Mouse (Mus musculus) liver, postnatal 0 days (tissue): ENCODE results near the gene Uvrag. TPM values are rescaled to one million over a fixed set of nuclear protein-coding genes. Genes with fewer than 3 reads are reported as not detected.

Experiments used
- ATAC-seq: fragments of 200-750 bp; cut with Nextera tagmentation; 2 replicates; pipeline ENCODE4 v1.8.0; 2017; ENCODE audit warnings: mild to moderate bottlenecking, moderate library complexity
- DNase-seq: peaks from one replicate; pipeline ENCODE4 v3.0.0-alpha.2; 2016
- H3K27ac ChIP-seq: fragments of 300-500 bp; sonication (generic); 2 replicates; pipeline ENCODE4 v1.5.1; 2014; ENCODE audit warnings: antibody characterized with exemption, moderate library complexity, mild to moderate bottlenecking, low read depth
- H3K27me3 ChIP-seq: fragments of 300-500 bp; sonication (generic); 2 replicates; pipeline ENCODE4 v1.6.1; 2014; ENCODE audit warnings: low read length, control low read depth, mixed read lengths; ENCODE audit not compliant: insufficient read depth
- H3K36me3 ChIP-seq: fragments of 300-500 bp; sonication (generic); replicated peaks from 2 replicates; pipeline ENCODE4 v1.6.1; 2014; ENCODE audit warnings: mild to moderate bottlenecking, control low read depth, low read length, moderate library complexity, mixed read lengths; ENCODE audit not compliant: insufficient read depth
- H3K4me1 ChIP-seq: fragments of 300-500 bp; sonication (generic); 2 replicates; pipeline ENCODE4 v1.6.1; 2014; ENCODE audit warnings: antibody characterized with exemption, mild to moderate bottlenecking, control low read depth; ENCODE audit not compliant: insufficient read depth
- H3K4me2 ChIP-seq: fragments of 300-500 bp; sonication (generic); 2 replicates; pipeline ENCODE4 v1.6.1; 2014; ENCODE audit warnings: low read depth, mild to moderate bottlenecking, low read length, moderate library complexity, mixed read lengths
- H3K4me3 ChIP-seq: fragments of 300-500 bp; sonication (generic); 2 replicates; pipeline ENCODE4 v1.5.1; 2014; ENCODE audit warnings: low read depth, low read length
- H3K9ac ChIP-seq: fragments of 300-500 bp; sonication (generic); replicated peaks from 2 replicates; pipeline ENCODE4 v1.6.1; 2014; ENCODE audit warnings: mild to moderate bottlenecking, moderate library complexity
- H3K9me3 ChIP-seq: fragments of 300-500 bp; sonication (generic); 2 replicates; pipeline ENCODE4 v1.6.1; 2016; ENCODE audit warnings: mild to moderate bottlenecking, control low read depth, low read length, mixed read lengths
- CTCF ChIP-seq: sonication (generic); IDR thresholded peaks from 2 replicates; pipeline ENCODE4 v1.5.1; 2016; ENCODE audit warnings: antibody characterized with exemption, low read depth
- EP300 ChIP-seq: IDR thresholded peaks from 2 replicates; pipeline ENCODE4 v1.6.1; 2016; ENCODE audit warnings: antibody characterized with exemption, low read depth, mild to moderate bottlenecking
- WGBS: fragments of 180-500 bp; shearing (Covaris S2); extraction: QIAGEN DNeasy Blood & Tissue Kit; methylation state at CpG from one replicate; pipeline ENCODE4 v1.1.7; 2014; ENCODE audit not compliant: insufficient replicate concordance; 5-methylcytosine and 5-hydroxymethylcytosine counted together
- polyA plus RNA-seq: library from polyadenylated mRNA; unstranded; fragments of >200 nt; fragmentation: Nextera tagmentation; extraction: Ambion mirVana; gene quantifications from 2 replicates; pipeline ENCODE4 v1.2.1, GENCODE M21; 2015

The Uvrag gene
- polyA plus RNA-seq, 1 experiment from 2014 or later, result 11.9 TPM

DNA sequence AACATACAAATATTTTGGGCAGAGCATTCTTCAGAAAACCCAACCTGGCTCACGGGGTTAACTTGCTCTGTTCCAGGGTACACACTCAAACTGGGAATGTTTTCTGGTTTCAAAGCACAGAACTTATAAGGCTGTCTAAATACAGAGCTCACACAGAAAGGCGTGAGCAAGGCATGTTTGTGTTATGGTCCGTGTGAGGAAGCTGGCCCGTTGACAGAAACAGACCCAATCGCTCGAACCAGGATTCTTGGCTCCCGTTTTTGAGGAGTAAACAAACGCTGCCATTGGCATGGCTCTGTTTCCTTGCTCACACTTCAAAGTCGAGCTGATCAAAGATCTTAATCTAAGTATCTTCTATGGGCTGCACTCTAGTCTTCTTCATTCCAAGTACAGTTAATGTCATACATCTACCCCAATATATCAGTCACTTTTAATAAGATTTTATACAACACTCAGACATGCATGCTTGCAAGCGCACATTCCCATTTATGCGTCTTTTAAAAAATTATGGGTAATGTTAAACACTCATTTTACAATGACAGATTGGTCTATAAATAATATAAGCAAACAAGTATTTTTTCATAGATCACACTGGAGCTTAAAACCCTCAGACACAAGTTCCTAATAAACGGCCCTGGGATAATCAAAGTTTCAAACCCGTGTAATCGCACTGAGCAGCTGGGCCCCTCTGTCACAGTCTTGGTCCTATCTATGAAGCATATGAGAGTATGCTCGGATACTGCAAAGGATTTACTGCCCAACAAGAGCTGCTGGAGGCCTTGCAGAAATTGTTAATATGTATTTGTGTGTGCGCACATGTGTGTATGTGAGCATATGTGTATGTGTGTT, 133.2 kb downstream of the Uvrag start:
- H3K4me3 ChIP-seq, result no peak overlapping the region
- no peaks in the 10 kb centered on the region for H3K4me1 ChIP-seq
- H3K4me2 ChIP-seq, result no peak overlapping the region
- no peaks in the 10 kb centered on the region for H3K27me3 ChIP-seq
- peaks cover 11% of the 10 kb centered on the region; the same call in 1 of the 2 replicates for H3K36me3 ChIP-seq
- no peaks in the 10 kb centered on the region for H3K9me3 ChIP-seq
- no peak for TF ChIP-seq EP300
- no peak for TF ChIP-seq CTCF
- no peak overlapping the region for H3K9ac ChIP-seq
- DNase-seq, result no peak
- ATAC-seq, result no peak
- WGBS, result 77% methylated on average over 16 of the region's 16 CpGs
- H3K27ac ChIP-seq, result no peak overlapping the region

DNA sequence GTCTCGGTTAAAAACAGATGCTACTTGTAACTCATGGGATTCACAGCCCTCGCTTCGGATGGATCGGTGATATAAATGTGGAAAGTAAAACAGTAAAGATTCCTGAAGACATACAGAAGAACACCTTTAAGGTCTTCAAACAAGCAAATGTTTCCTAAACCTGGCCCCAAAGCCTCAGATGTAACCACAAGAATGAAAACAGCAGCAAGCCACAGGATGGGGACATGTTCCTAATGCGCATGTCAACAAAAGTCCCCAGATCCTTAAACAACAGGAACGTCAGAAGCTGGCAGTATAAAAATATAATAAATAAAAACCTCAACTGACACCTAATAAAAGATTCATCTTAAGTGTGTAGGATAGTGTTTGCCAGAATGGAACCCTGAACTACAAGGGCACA, 137.7 kb downstream of the Uvrag start:
- WGBS, result 88% methylated on average over 6 of the region's 6 CpGs
- TF ChIP-seq CTCF (no peak), EP300 (no peak)
- DNase-seq, result no peak

GRCm38 (mm10) chr7:98998722-98999121, 142.2 kb downstream of the Uvrag start:
- Histone ChIP-seq H3K27me3 (no peaks in the 10 kb centered on the region), H3K9me3 (no peaks in the 10 kb centered on the region), H3K4me2 (no peak overlapping the region), H3K9ac (no peak overlapping the region), H3K27ac (no peak overlapping the region), H3K36me3 (peaks cover 11% of the 10 kb centered on the region; the same call in 1 of the 2 replicates), H3K4me3 (no peak overlapping the region), H3K4me1 (peaks cover 2% of the 10 kb centered on the region; the same call in 1 of the 2 replicates)
- DNase-seq (no peak), ATAC-seq (no peak)
- TF ChIP-seq CTCF, result no peak

More for the DNA sequence above, 137.7 kb downstream of the Uvrag start:
- H3K36me3 ChIP-seq, result peaks cover 14% of the 10 kb centered on the region; the same call in 1 of the 2 replicates
- H3K9ac ChIP-seq, result no peak overlapping the region
- H3K4me3 ChIP-seq, result no peak overlapping the region
- no peaks in the 10 kb centered on the region for H3K9me3 ChIP-seq
- H3K27me3 ChIP-seq, result no peaks in the 10 kb centered on the region
- H3K4me1 ChIP-seq, result no peaks in the 10 kb centered on the region
- no peak for ATAC-seq
- no peak overlapping the region for H3K4me2 ChIP-seq
- no peak overlapping the region for H3K27ac ChIP-seq

DNA sequence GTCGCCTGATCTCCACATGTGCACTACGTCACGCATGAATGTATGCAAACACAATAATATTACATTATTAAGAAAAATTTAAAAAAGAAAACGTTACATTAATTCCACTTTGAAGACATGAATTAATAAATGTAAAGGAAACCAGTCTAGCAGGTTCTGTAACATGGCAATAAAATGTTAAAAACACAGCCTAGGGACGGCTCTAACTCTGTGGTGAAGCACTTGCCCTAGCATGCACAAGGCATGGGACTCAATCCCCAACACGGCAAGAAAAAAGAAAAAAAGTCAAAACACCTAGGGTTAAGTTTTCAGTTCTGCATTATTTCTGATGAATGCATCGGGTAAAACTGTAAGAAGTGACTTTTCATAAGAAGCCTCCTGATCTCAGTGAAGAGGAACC, 143.2 kb downstream of the Uvrag start:
- no peak overlapping the region for H3K27ac ChIP-seq
- no peaks in the 10 kb centered on the region for H3K9me3 ChIP-seq
- H3K27me3 ChIP-seq, result no peaks in the 10 kb centered on the region
- H3K4me1 ChIP-seq, result peaks cover 2% of the 10 kb centered on the region; the same call in 1 of the 2 replicates
- H3K4me3 ChIP-seq, result no peak overlapping the region
- 83% methylated on average over 7 of the region's 7 CpGs for WGBS
- no peak overlapping the region for H3K4me2 ChIP-seq
- ATAC-seq (no peak), DNase-seq (no peak)
- H3K36me3 ChIP-seq, result peaks cover 3% of the 10 kb centered on the region; the same call in 1 of the 2 replicates
- H3K9ac ChIP-seq, result no peak overlapping the region
- TF ChIP-seq CTCF (no peak), EP300 (no peak)

DNA sequence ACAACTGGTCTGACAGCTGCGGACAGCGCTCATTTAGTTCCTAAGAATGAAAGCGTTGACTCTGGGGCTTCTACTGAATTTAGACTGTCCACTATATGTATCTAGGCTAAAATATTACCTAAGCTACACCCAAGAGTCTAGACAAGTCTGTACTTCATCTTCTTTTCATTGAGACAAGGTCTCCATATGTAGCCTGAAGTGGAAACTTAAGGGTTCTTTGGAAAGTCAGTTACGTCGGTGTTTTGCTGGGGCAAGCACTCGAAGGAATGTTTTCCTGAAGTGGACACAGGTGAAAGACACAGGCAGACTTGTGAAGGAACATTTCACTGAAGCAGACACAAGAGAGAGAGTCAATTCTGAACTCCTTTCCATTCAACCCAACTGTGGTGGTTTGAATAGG, 144.2 kb downstream of the Uvrag start:
- TF ChIP-seq EP300 (no peak), CTCF (no peak)

DNA sequence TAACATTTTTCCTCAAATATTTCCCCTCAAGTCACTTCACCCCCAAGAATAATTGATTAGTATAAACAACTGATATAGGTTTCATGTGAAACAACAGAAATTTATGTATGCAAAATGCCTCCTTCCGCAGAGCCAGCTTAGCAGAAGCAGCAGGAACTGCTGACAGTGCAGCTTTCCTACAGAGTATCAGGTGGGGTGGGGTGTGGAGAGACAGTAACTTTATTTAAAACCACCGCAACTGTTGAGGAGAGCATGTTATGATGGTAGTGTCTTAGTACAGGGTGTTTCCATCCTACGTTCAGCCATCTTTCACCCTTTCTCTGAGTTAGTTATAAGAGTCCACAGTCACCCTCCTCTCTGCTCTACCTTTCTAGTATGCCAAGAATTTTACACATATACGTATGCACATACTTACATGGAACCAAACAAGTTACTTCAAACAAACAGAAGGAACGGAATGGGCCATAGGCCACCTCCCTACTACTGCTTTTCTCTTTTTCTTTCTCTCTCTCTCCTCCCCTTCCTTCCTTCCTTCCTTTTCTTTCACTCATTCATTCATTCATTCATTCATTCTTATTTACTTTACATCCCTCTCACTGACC, 145.7 kb downstream of the Uvrag start:
- DNase-seq (no peak), ATAC-seq (no peak)
- Histone ChIP-seq H3K27me3 (no peaks in the 10 kb centered on the region), H3K9me3 (no peaks in the 10 kb centered on the region), H3K27ac (no peak overlapping the region), H3K36me3 (0 out of 2 replicates have a peak, but pooled peaks cover 2% of the 10 kb centered on the region), H3K4me2 (no peak overlapping the region), H3K4me1 (peaks cover 2% of the 10 kb centered on the region; the same call in 1 of the 2 replicates), H3K4me3 (no peak overlapping the region), H3K9ac (no peak overlapping the region)
- TF ChIP-seq EP300, result no peak
- TF ChIP-seq CTCF, result no peak
- WGBS, result 73% methylated on average over 5 of the region's 5 CpGs

More for the DNA sequence above, 144.2 kb downstream of the Uvrag start:
- Histone ChIP-seq H3K4me1 (peaks cover 2% of the 10 kb centered on the region; the same call in 1 of the 2 replicates), H3K36me3 (0 out of 2 replicates have a peak, but pooled peaks cover under 1% of the 10 kb centered on the region), H3K4me3 (no peak overlapping the region), H3K4me2 (no peak overlapping the region), H3K9ac (no peak overlapping the region), H3K27ac (no peak overlapping the region), H3K9me3 (no peaks in the 10 kb centered on the region), H3K27me3 (no peaks in the 10 kb centered on the region)
- ATAC-seq, result no peak
- DNase-seq, result no peak
- 87% methylated on average over 6 of the region's 6 CpGs for WGBS
